Mouse (Mus musculus): ENCODE measurements around the gene Impg2. TPM values are rescaled to one million over a fixed set of nuclear protein-coding genes. Genes with fewer than 3 reads are reported as not detected.

Impg2 gene
- 0.55 and 0.82 TPM in 2 replicates for polyA plus RNA-seq (2012; rRNA removed)

- no peak for DNase-seq (ENCODE audit: extremely low spot score in 1 of 2, low spot score in 1 of 2)
These were observed at the start of gene Impg2 for GRCm38 (mm10) chr16:56204051-56204450. Impg2 (plus strand) TSS chr16:56204313.

- DNase-seq (ENCODE audit: extremely low spot score in 1 of 2, low spot score in 1 of 2) = no peak
These were observed 40.6 kb upstream of the Impg2 start for GRCm38 (mm10) chr16:56163466-56163865.

- no peak for DNase-seq (ENCODE audit: extremely low spot score in 1 of 2, low spot score in 1 of 2)
These were observed 33.9 kb upstream of the Impg2 start for GRCm38 (mm10) chr16:56170247-56170646.

GRCm38 (mm10) chr16:56175867-56176581, 28.1 kb upstream of the Impg2 start:
- peak in 1 of 2 experiments; percentile 53 for DNase-seq (ENCODE audit: extremely low spot score in 1 of 2, low spot score in 1 of 2)

- DNase-seq (ENCODE audit: extremely low spot score in 1 of 2, low spot score in 1 of 2) = no peak
These were observed 17.2 kb upstream of the Impg2 start for GRCm38 (mm10) chr16:56186863-56187262.

- peak in 1 of 2 experiments; percentile 22 for DNase-seq (ENCODE audit: extremely low spot score in 1 of 2, low spot score in 1 of 2)
These were observed 15.9 kb upstream of the Impg2 start for GRCm38 (mm10) chr16:56188198-56188597.

GRCm38 (mm10) chr16:56212740-56213139, 8.6 kb downstream of the Impg2 start:
- DNase-seq (ENCODE audit: extremely low spot score in 1 of 2, low spot score in 1 of 2) = no peak

- no peak for DNase-seq (ENCODE audit: extremely low spot score in 1 of 2, low spot score in 1 of 2)
These were observed 23.6 kb downstream of the Impg2 start for GRCm38 (mm10) chr16:56227686-56228085.

GRCm38 (mm10) chr16:56229455-56229854, 25.3 kb downstream of the Impg2 start:
- DNase-seq (ENCODE audit: extremely low spot score in 1 of 2, low spot score in 1 of 2) = no peak

GRCm38 (mm10) chr16:56231300-56231699, 27.2 kb downstream of the Impg2 start:
- peak in 1 of 2 experiments; percentile 53 for DNase-seq (ENCODE audit: extremely low spot score in 1 of 2, low spot score in 1 of 2)

GRCm38 (mm10) chr16:56232736-56233135, 28.6 kb downstream of the Impg2 start:
- no peak for DNase-seq (ENCODE audit: extremely low spot score in 1 of 2, low spot score in 1 of 2)

- DNase-seq (ENCODE audit: extremely low spot score in 1 of 2, low spot score in 1 of 2) = no peak
These were observed 41.9 kb downstream of the Impg2 start for GRCm38 (mm10) chr16:56246031-56246430.

- no peak for DNase-seq (ENCODE audit: extremely low spot score in 1 of 2, low spot score in 1 of 2)
These were observed 69.8 kb downstream of the Impg2 start for GRCm38 (mm10) chr16:56273917-56274316.

- no peak for DNase-seq (ENCODE audit: extremely low spot score in 1 of 2, low spot score in 1 of 2)
These were observed 74.9 kb downstream of the Impg2 start for GRCm38 (mm10) chr16:56279060-56279459.

- DNase-seq (ENCODE audit: extremely low spot score in 1 of 2, low spot score in 1 of 2) = no peak
These were observed 75.6 kb downstream of the Impg2 start for GRCm38 (mm10) chr16:56279752-56280151.

- no peak for DNase-seq (ENCODE audit: extremely low spot score in 1 of 2, low spot score in 1 of 2)
These were observed 77.2 kb downstream of the Impg2 start for GRCm38 (mm10) chr16:56281336-56281735.

- DNase-seq (ENCODE audit: extremely low spot score in 1 of 2, low spot score in 1 of 2) = no peak
These were observed 79.2 kb downstream of the Impg2 start for GRCm38 (mm10) chr16:56283330-56283729.

GRCm38 (mm10) chr16:56283873-56284272, 79.8 kb downstream of the Impg2 start:
- DNase-seq (ENCODE audit: extremely low spot score in 1 of 2, low spot score in 1 of 2) = no peak

- no peak for DNase-seq (ENCODE audit: extremely low spot score in 1 of 2, low spot score in 1 of 2)
These were observed 82.0 kb downstream of the Impg2 start for GRCm38 (mm10) chr16:56286076-56286475.

GRCm38 (mm10) chr16:56286977-56287376, 82.9 kb downstream of the Impg2 start:
- DNase-seq (ENCODE audit: extremely low spot score in 1 of 2, low spot score in 1 of 2) = no peak

GRCm38 (mm10) chr16:56294887-56295286, 90.8 kb downstream of the Impg2 start:
- no peak for DNase-seq (ENCODE audit: extremely low spot score in 1 of 2, low spot score in 1 of 2)

- DNase-seq (ENCODE audit: extremely low spot score in 1 of 2, low spot score in 1 of 2) = no peak
These were observed 92.0 kb downstream of the Impg2 start for GRCm38 (mm10) chr16:56295888-56296648.
